Mouse (Mus musculus) naive thymus-derived CD4-positive, alpha-beta T cell, adult 2 months (primary cell): ENCODE data around the gene Slc45a1.

Experiments
- DNase-seq: peaks from one replicate; pipeline ENCODE4 v3.0.0-alpha.2; 2011; ENCODE audit warnings: low read depth

Slc45a1 gene

DNA sequence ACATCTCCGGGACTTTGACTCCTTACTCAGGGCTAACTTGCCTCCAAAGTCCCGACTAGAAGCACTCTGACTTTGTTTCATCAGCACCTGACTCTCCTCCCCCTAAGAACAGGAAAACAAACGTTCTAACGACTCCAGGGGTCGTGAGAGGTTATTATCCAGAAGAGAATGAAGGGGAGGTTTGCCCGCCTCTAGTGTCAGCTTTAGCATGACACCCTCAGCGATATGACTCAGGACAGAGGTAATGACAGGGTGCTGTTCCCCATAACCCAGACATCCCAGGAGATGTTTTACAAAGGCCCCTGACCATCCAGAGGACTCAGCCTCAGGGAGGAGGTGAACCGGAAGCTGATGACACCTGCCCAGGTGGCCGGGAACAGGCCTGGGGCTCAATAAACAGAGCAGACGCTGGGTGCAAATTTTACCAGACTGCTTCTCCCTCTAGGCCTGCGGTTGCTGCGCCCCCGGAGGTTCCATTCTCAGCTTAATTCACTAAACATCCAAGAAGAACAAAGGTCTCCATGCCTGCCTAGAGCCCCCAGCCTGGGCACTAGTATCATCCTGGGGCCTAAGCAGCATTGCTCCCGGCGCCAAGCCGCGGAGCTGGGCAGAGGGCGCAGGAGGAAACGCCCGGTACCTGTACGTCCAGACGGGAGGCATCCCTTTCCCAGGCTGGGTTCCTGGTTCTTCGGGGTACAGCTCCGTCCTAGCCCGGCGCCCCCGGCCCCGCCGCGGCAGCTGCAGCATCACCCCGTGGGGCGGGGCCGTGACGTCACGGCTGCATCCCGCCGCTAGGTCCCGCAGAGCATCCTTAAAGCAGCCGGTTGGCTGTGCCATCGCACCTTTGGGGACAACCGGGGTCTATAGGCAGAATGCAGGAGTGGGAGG is at the start of gene Slc45a1:
Gene Slc45a1 (minus strand): TSS at position 785 of the 888 bp plus-strand sequence.
- DNase-seq: no peak

DNA sequence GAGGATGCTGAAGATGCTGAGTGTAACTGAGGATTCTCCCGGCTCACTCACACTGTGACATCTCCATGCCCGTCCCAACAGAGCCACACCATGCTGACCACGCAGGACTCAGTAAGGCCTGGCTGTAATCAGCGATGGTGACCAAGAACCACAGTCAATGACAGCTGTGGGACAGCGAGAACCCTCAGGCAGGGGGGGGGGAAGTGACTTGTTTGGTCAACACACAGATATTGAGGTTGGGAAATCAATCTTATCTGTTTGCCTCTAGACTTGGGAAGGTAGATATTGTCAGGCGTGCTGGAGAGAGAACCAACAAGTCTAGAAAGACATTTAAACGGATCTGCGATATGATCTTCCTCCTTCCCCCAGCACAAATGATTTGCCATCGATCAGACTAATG is 48.9 kb upstream of the Slc45a1 start:
- no peak for DNase-seq

DNA sequence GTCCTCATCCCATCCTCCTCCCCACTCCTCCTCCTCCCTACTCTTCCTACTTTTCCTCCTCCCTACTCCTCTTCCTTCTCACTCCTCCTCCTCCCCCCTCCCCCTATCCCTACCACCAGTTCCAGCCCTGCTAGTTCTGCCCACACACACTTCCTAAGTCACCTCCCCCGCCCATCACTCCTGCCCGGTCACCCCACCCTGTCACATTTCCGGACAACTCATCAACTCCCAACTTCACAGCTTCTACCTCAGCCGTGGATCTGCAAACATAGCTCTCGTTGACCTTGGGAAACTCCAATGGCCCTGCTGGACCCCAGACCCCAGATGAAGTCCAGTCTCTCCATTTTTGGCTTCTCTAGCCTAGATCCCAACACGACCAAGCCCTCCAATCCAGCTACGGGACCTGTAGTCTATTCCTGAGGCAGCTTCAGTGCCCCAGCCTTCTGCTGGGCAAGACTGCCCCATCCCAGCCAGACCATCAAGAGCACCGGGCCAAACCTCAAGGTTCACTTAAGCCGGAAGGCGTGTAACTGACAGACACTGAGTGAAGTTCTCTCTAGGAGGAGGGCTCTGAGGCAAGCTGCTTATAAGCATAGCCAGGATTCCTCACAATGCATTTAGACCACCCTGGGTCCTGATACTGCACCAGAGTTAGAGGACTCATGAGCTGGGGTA is 42.6 kb upstream of the Slc45a1 start:
- DNase-seq: no peak

DNA sequence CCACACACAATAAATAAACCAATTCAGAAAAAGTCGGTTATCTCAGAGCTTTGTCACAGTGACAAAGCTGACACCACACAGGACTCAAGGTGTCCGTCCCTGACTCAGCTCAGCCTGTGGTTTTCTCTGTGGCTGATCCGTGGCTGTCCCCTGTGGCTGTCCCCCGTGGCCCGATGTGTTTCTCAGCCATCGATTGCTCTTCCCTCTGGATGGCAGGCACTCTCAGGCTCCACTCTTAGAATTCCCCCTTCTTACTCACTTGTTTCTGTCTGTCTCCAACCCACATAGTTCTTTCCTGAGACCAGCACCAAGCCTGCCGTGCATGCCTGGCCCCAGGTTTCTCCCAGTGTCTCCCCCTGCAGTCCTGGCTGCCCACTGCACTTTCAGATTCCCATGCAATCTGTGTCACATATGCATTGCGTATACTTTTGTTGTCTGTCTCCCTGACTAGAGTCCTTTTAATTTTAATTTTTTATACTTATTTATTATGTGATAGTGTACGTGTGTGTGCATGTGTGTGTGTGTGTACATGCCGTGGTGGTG is 41.0 kb upstream of the Slc45a1 start:
- DNase-seq: no peak

DNA sequence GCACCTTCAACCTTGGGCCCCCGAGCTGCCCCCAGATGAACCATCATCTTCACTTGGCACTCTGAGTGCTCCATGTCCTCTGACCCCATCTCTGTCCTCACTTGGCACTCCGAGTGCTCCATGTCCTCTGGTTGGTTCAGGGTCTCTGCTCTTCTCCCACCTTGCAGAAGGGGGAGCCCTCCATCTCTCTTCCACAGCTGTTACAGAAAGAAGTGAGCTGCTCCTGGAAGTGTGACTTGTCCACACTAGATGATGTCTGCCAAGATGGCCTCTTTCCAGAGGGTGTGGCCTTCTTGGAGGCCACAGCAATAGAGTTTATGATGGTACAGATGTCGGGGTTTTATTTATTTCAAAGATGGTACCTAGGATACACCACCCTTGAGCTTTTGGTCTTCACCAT is 38.8 kb upstream of the Slc45a1 start:
- DNase-seq: peak; percentile 7

DNA sequence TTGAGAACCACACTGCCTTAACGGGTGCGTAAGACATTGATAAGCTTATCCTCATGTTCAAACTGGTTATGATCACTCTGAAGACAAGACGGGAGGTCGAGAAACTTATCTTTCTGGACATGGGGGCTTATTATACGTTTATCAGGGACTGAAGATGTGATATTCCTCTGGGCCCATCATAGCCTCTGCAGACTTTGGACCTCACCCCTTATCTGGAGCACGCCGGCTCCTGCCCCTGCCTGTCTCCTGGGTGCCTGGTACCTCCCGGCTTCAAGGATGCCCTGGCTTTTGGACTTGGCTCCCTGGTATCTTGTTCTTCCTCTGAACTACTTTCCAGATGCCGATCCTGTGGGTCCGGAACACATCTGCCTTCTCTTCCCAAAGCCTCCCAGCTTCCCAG is 37.6 kb upstream of the Slc45a1 start:
- DNase-seq: no peak

DNA sequence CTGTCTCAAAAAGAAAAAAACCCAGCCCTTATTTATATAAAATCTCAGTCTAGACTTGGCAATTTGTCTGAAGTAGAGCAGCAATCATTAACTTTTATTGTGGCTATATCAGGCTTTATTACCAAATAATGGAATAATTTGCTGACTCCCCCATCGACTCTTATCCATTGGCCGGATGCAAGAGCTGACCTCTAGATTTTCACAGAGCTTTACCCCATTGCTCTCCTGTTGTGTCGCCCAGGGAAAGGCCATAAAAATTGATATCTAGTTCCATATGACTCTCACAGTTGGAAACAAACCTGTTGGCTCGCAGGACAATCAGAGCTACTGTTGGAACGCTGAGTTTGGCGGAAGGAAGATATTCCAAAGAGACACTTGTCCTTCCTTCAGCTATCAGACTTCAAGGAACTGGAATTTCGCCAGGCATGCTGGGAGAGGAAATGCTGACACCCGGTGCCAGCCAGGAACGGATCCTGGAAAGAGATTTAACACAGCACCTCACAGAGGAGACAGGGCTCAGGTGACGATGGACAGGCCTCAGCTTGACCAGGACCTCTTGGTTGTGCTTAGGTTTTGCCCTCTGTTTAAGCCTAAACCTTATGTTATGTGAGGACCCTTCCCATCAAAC is 35.3 kb upstream of the Slc45a1 start:
- DNase-seq: no peak

DNA sequence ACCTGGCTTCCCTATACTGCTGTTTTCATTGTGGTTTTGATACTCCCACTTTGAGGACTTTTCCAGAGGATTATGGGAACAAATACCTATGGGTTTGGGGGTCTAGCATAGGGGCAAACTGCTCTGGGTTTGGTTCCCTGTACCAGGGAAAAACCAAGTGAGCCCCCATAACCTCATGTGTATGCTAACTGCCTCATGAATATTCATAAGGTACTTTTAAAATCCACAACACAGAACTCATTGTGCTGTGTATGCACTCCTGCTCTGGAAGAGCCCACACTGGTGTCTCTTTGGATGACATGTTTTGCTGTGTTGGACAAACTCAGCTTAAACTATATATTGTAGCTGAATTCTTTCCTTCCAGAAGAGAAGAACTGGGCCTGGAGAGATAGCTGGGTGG is 34.6 kb upstream of the Slc45a1 start:
- DNase-seq: no peak

DNA sequence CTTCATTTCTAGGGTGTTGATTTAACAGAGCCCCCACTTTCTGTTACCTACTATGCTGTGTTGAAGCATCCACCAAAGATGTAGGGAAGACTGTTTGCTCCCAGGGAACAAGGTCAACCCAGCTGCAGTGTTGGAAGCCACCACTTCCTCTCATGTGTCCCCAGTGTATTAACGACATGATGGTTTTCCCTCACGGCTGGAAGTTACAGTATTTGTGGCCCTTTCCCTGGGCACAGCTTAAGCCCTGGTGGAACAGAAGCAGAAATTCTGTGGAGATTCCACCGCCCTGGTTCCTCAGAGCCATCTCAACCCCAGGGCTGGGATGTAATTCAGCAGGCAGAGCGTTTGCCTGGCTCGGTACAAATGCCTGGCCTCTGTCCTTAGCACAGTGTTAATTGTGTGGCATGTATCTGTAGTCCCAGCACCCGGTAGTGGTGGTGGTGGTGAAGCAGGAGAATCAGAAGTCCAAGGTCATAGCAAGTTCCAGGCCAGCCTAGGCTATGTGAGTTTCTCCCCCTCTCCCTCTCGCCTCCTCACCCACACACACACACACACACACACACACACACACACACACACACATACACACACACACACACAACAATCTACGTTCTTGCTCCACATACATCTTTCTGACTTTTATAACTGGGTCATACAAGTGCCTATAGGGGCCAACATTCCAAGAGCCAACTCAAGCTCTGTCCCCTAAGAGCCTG is 34.0 kb upstream of the Slc45a1 start:
- no peak for DNase-seq

DNA sequence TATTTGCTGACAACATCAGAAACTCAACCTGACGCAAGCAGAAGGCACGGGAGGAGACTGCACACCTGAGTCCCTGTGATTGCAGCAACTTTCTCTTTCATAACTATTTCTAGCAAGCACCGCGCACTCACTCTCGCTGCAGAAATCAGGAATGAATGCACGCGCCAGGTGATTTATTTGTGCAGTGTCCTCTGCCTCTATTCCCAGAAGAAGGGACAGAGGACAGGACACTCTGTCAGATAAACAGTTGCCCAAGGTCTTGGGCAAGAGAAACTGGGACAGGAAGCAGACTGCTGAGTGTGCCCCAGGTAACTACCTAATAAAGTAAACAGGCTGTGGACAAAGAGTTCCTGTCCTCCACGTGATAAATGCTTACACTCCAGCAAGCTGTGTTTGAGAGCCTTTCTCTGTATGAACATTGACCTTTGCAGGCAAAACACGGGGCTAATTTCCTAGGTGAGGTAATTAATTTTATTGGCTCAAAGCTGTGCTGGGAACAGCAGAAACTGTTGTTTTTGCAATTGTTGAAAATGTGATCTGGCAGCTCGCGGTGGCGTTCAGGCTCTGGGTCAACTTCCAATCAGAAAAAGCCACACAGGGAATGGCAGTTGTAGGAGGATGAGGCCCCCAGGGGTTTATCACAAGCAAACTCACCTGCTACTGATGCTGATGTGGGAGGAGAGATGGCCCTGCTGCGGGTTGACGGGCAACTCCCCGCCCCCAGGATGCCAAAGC is 33.2 kb upstream of the Slc45a1 start:
- DNase-seq: no peak

DNA sequence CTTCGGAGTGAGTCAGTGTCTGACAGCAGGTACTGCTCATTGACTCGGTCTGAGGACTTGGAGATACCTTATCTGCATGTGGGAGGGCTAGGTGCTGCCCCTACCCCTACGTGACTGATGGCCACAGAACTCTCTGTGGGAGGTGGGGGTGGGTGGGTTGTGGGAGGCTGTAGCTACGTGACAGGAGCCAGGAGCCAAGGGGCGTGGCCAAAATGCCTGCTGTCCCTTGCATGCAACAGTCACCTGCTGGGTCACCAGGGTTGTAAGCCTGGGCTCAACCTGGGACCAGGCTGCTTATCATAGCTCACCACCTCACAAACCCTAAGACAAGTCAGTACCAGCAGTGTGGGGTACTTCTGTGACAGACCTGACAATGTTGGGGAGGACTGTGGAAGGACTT is 28.4 kb upstream of the Slc45a1 start:
- no peak for DNase-seq

DNA sequence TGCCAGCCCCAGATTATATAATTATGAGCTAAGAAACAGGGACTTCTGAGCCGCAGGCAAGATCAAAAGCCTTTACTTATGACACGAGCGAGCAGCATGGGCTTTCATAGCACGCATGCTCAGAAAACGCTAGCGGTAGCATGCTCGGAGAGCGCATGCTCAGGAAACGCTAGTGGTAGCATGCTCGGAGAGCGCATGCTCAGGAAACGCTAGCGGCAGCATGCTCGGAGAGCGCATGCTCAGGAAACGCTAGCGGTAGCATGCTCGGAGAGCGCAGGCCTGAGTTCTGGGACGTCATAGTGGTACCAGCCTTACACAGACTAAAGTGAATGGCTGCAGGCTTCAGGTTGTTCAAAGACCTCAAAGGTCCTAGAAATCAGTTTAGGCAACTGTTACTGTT is 26.8 kb upstream of the Slc45a1 start:
- no peak for DNase-seq

DNA sequence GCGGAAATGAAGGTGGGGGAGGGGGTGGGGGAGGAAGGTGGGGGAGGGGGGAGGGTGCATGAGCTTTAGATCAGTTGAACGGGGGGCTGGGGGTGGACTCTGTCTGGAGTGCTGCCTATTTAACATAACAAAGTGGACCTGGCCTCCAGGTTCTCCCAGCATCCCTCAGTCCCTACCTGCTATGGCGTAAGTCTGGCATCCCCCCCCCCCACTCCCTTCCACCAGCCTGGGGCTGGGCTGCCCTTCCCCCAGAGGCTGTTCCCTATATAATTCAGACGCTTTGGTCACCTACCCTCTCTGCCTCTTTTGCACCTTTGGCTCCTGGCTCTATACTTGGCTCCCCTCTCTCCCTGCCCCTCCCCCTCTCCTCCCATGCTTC is 25.9 kb upstream of the Slc45a1 start:
- no peak for DNase-seq

DNA sequence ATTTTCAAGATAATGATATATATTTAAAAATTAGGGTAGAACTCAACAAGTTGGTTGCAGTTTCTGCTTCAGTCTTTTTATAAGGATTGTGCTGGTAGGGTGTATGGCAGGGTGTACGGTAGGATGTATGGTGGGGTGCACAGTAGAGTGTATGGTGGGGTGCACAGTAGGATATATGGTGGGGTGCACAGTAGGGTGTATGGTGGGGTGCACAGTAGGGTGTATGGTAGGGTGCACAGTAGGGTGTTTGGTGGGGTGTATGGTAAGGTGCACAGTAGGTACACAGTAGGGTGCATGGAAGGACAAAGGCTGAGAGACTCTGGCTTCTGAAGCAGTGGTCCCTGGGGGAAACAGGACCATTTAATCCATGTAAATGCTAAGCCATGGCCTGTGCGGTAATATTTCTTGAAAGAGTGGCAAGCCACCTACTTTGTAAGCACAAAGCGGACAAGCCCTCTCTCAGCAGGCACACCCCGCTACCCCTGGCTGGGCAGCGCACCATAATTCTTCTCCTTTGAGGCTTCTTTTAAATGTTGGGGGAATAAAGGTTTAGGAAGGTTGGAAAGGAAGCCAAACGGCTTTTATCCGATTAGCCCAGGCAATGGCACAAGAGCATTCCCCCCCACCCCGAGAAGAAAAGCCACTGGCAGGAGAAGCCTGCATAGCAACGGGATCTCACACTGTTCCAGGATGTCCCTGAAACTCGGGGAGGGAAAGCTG is 25.3 kb upstream of the Slc45a1 start:
- no peak for DNase-seq

DNA sequence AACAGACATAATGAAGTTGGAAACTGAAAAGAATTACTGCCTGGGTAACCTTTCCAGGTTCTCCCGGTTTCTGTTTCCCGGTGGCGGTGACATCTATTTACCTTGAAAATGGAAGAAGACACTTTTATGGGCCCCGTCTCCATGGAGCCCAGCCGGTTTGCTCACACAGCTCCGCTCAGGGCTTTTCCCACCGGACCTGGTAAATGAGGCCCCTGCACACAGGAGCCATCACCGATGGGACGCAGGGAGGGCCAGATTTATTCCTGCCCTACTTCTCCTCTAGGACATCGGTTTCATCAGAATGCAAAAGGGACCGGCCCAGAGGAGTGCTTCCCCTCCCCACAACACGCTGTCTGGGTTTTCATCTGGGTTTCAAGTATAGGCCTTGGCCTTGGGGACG is 24.1 kb upstream of the Slc45a1 start:
- no peak for DNase-seq

DNA sequence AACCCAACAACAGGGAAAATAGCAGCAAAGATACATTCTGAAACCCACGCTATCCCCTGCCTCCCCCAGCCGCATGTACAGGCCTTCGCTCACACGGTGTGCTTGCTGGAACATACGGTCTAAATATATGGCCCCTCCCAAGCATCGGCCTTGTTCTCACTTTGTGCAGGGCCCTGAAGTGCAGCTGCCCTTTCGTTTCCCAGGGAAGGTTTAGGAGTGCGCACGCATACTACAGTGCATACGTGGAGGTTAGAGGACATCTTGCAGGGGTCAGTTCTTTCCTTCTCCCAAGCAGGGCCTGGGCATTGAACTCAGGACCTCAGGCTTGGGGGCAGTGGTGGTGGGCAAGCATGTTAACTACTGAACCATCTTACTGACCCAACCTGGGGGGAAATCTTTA is 23.3 kb upstream of the Slc45a1 start:
- no peak for DNase-seq

DNA sequence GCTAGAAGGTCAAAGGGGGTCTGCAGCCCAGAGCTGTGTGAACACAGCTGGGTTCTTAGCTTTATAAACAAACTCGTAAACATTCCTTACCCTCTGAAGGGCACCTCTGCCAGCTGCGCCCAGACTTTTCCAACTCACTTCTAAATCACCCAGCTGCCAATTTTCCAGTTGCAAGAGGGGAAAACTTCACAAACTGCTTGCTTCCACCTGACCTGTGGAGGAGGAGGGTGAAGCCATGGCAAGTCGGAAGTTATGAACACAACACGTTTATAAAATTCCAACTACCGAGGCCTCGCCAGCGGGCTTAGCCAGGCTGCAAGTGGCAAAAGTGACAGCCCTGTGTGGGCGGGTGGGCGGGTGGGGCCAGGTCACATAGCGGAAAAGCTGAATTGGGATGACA is 13.8 kb upstream of the Slc45a1 start:
- DNase-seq: no peak

DNA sequence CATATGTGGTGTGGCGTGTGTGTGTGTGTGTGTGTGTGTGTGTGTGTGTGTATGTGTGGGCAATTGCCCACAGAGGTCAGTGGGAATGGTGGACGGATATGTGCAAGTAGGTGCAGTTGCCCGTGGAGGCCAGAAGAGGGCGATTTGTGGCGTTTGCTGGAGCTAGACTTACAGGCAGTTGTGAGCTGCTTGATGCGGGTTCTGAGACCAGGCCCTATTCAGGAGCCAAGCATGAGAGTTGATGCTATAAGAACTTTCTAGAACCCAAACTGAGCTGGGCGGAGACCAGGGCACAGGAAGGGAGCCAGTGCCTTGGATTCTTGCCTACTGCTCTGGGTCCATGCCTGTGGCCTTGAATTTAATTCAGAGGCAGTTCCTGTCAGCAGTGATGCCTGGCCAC is 12.8 kb upstream of the Slc45a1 start:
- no peak for DNase-seq

DNA sequence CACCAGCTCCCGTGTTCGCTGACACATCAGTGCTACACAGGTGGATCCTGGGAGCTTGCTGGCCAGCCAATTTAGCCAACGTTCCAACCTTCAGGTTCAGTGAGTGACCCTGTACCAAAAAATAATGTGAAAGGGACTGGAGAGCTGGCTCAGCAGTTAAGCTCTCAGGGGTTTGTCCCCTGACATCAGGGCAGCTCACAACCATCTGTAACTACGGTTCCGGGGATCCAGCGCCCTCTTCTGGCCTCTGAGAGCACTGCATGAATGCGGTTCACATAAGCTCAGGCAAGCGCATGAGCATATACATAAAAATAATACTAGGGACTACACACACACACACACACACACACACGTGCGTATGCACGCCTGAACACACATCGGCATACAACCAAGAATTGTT is 11.2 kb upstream of the Slc45a1 start:
- peak; percentile 60 for DNase-seq

DNA sequence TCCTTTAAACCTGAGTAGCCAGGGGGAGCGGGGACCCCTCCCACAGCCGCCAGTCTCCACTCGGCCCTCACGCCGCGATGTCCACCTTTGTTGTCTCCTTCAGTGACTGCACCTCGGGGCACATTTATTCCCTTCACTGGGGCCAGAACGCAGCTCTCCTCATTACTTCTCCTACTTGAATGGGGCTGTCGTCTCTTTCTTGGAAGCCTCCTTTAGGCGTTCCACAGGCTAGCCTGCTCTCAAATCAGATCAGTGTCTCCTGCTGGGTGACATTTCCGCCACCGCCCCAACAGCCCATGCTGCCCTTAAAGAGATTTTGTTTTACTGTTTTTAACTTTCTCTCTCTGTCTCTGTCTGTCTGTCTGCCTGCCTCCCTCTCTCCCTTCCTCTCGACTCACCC is 9.9 kb upstream of the Slc45a1 start:
- no peak for DNase-seq
